Mouse (Mus musculus): ENCODE results near the gene Adora3.

DNA sequence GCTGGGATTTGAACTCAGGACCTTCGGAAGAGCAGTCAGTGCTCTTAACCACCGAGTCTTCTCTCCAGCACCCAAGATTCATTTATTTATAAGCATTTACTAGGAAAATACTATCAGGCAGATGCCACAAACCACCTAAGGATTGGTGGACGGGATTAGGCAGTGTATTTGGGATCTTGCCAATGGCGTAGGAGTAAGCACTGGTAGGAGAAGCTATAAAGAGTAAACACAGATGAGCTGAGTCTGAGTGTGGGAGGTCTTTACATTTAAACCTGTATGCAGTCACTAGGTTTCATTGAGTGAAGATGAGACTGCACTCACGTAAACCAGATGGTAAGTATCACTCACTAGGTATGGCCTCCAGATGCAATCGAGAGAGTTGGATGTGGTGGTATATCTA lies 63.3 kb downstream of the Adora3 start:
- TF ChIP-seq CTCF (IDR thresholded peaks at IDR 0.05) (no peak), POLR2A (IDR thresholded peaks at IDR 0.05; ENCODE audit: insufficient read depth, low read depth, low read length) (no peak)

All from heart, adult 2 months (tissue).